Mouse (Mus musculus) midbrain, embryonic 11.5 days (tissue): ENCODE results near the gene BC034090. TPM values are rescaled to one million over a fixed set of nuclear protein-coding genes. Genes with fewer than 3 reads are reported as not detected.

Experiments used
- ATAC-seq: fragments of 200-750 bp; cut with Nextera tagmentation; 2 replicates; pipeline ENCODE4 v1.8.0; 2017; ENCODE audit warnings: moderate TSS enrichment, moderate library complexity; ENCODE audit not compliant: low FRiP score
- DNase-seq: peaks from one replicate; pipeline ENCODE4 v3.0.0; 2015; ENCODE audit warnings: low spot score; ENCODE audit errors: missing footprints
- H3K27ac ChIP-seq: fragments of 300-500 bp; sonication (generic); 2 replicates; pipeline ENCODE4 v1.5.1; 2014; ENCODE audit warnings: low read depth, low read length
- H3K27me3 ChIP-seq: fragments of 300-500 bp; sonication (generic); 2 replicates; pipeline ENCODE4 v1.6.1; 2014; ENCODE audit warnings: mild to moderate bottlenecking, low read length, moderate library complexity, mixed read lengths; ENCODE audit not compliant: control insufficient read depth, insufficient read depth
- H3K36me3 ChIP-seq: fragments of 300-500 bp; sonication (generic); 2 replicates; pipeline ENCODE4 v1.6.1; 2014; ENCODE audit warnings: mild to moderate bottlenecking, low read length, moderate library complexity, mixed read lengths; ENCODE audit not compliant: control insufficient read depth, insufficient read depth
- H3K4me1 ChIP-seq: fragments of 300-500 bp; sonication (generic); 2 replicates; pipeline ENCODE4 v1.6.1; 2014; ENCODE audit warnings: low read length; ENCODE audit not compliant: control insufficient read depth, insufficient read depth
- H3K4me2 ChIP-seq: fragments of 300-500 bp; sonication (generic); 2 replicates; pipeline ENCODE4 v1.6.1; 2014; ENCODE audit warnings: mild to moderate bottlenecking, moderate library complexity
- H3K4me3 ChIP-seq: fragments of 300-500 bp; sonication (generic); 2 replicates; pipeline ENCODE4 v1.5.1; 2014; ENCODE audit warnings: low read depth, low read length
- H3K9ac ChIP-seq: fragments of 300-500 bp; sonication (generic); 2 replicates; pipeline ENCODE4 v1.6.1; 2014; ENCODE audit warnings: low read length
- H3K9me3 ChIP-seq: fragments of 300-500 bp; sonication (generic); 2 replicates; pipeline ENCODE4 v1.6.1; 2016; ENCODE audit warnings: low read length; ENCODE audit not compliant: control insufficient read depth
- WGBS: fragments of 180-500 bp; shearing (Covaris S2); extraction: QIAGEN DNeasy Blood & Tissue Kit; methylation state at CpG from one replicate; pipeline ENCODE4 v1.1.7; 2014; 5-methylcytosine and 5-hydroxymethylcytosine counted together
- polyA plus RNA-seq: library from polyadenylated mRNA; unstranded; fragments of >200 nt; fragmentation: Nextera tagmentation; extraction: Ambion mirVana; gene quantifications from 2 replicates; pipeline ENCODE4 v1.2.1, GENCODE M21; 2014

BC034090 gene
- polyA plus RNA-seq: 2.7 and 3.1 TPM in 2 replicates

- Histone ChIP-seq H3K9me3 (no peaks in the 10 kb centered on the region), H3K4me2 (peak within 1 kb of the TSS; percentile 88), H3K4me3 (peak within 1 kb of the TSS; percentile 47), H3K9ac (peak within 1 kb of the TSS; percentile 85), H3K4me1 (peaks cover 3% of the 10 kb centered on the region; the same call in 1 of the 2 replicates), H3K27ac (peak within 1 kb of the TSS; percentile 57), H3K36me3 (no peaks in the 10 kb centered on the region), H3K27me3 (peaks cover 14% of the 10 kb centered on the region)
- peak; percentile 97 for DNase-seq
- ATAC-seq: peak; percentile 78
- WGBS: 2% methylated on average over 78 of the region's 85 CpGs
Measured at GRCm38 (mm10) chr1:155243797-155244770, at the start of gene BC034090. TSS of gene BC034090 (minus strand) at chr1:155244444.

- H3K27me3 ChIP-seq: no peaks in the 10 kb centered on the region
- ATAC-seq: peak; percentile 66
- H3K4me3 ChIP-seq: no peak overlapping the region
- no peaks in the 10 kb centered on the region for H3K4me1 ChIP-seq
- H3K27ac ChIP-seq: no peak overlapping the region
- WGBS: 18% methylated on average over 3 of the region's 3 CpGs
- H3K9me3 ChIP-seq: no peaks in the 10 kb centered on the region
- H3K36me3 ChIP-seq: 0 out of 2 replicates have a peak, but pooled peaks cover 3% of the 10 kb centered on the region
- no peak overlapping the region for H3K9ac ChIP-seq
- no peak overlapping the region for H3K4me2 ChIP-seq
- DNase-seq: peak; percentile 93
Measured at GRCm38 (mm10) chr1:155293446-155293845, 49.2 kb upstream of the BC034090 start.

- 96% methylated on average over 1 of the region's 1 CpGs for WGBS
- ATAC-seq (no peak), DNase-seq (peak; percentile 69)
- Histone ChIP-seq H3K36me3 (peaks cover 3% of the 10 kb centered on the region; the same call in 1 of the 2 replicates), H3K9me3 (no peaks in the 10 kb centered on the region), H3K27me3 (no peaks in the 10 kb centered on the region), H3K4me3 (no peak overlapping the region), H3K4me1 (no peaks in the 10 kb centered on the region), H3K9ac (no peak overlapping the region), H3K27ac (no peak overlapping the region), H3K4me2 (no peak overlapping the region)
Measured at GRCm38 (mm10) chr1:155289411-155289810, 45.2 kb upstream of the BC034090 start.

DNA sequence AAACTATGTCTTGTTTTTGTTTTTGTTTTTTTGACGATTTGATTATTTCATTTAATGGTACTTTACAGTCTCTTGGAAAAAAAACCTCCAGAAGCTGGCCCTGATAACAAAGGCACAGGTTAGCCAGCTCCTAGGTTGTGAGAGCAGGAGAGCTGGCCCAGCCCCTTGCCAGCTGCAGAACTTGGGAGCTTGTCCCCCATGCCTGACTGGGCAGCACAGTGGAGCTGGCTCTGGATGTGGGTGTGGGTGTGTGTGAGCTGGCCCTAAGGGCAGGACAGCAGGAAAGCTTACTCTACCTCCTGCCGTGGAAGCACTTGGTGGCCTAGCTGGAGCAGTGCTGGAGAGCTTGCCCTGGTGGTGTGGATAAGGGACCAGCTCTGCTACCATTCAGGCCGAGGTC lies 43.8 kb upstream of the BC034090 start:
- H3K27ac ChIP-seq: no peak overlapping the region
- peak; percentile 8 for DNase-seq
- H3K4me2 ChIP-seq: no peak overlapping the region
- H3K9ac ChIP-seq: no peak overlapping the region
- H3K36me3 ChIP-seq: peaks cover 4% of the 10 kb centered on the region
- 80% methylated on average over 3 of the region's 3 CpGs for WGBS
- no peak overlapping the region for H3K4me3 ChIP-seq
- no peaks in the 10 kb centered on the region for H3K4me1 ChIP-seq
- no peak for ATAC-seq
- no peaks in the 10 kb centered on the region for H3K27me3 ChIP-seq
- no peaks in the 10 kb centered on the region for H3K9me3 ChIP-seq

- 90% methylated on average over 7 of the region's 7 CpGs for WGBS
Measured at GRCm38 (mm10) chr1:155283808-155284207, 39.6 kb upstream of the BC034090 start.

GRCm38 (mm10) chr1:155281003-155281793 lies 37.0 kb upstream of the BC034090 start:
- no peaks in the 10 kb centered on the region for H3K9me3 ChIP-seq
- 62% methylated on average over 18 of the region's 18 CpGs for WGBS
- H3K4me1 ChIP-seq: no peaks in the 10 kb centered on the region
- no peak overlapping the region for H3K4me2 ChIP-seq
- H3K36me3 ChIP-seq: peaks cover 3% of the 10 kb centered on the region; the same call in 1 of the 2 replicates
- no peaks in the 10 kb centered on the region for H3K27me3 ChIP-seq
- DNase-seq (peak; percentile 94), ATAC-seq (peak; percentile 87)
- no peak overlapping the region for H3K4me3 ChIP-seq
- no peak overlapping the region for H3K27ac ChIP-seq
- H3K9ac ChIP-seq: peak overlapping the region; percentile 9; the same call in 1 of the 2 replicates

More at GRCm38 (mm10) chr1:155283808-155284207, 39.6 kb upstream of the BC034090 start:
- no peaks in the 10 kb centered on the region for H3K4me1 ChIP-seq
- ATAC-seq: no peak
- H3K4me3 ChIP-seq: no peak overlapping the region
- H3K27ac ChIP-seq: no peak overlapping the region
- H3K27me3 ChIP-seq: no peaks in the 10 kb centered on the region
- peaks cover 3% of the 10 kb centered on the region for H3K36me3 ChIP-seq
- H3K9ac ChIP-seq: no peak overlapping the region
- DNase-seq: no peak
- H3K9me3 ChIP-seq: no peaks in the 10 kb centered on the region
- H3K4me2 ChIP-seq: no peak overlapping the region

DNA sequence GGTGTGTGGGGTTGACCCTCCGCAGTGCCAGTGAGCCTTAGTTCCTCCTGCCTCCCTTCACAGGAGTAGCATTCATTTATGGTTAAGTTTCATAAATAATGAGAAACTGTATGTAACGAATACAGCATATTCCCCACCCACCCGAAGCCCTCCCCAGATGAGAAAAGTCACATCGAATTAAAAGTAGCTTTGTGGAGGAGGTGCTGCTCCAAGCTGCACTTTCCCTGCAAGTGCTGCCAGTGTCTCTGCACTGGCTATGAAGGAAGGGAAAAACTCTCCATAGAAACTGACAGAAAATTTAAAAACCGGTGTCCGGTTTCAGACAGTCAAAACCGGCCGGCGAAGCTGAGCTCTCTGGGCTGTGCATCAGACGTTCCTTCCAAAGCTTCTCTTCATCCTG lies 36.1 kb upstream of the BC034090 start:
- Histone ChIP-seq H3K9ac (no peak overlapping the region), H3K9me3 (no peaks in the 10 kb centered on the region), H3K4me1 (no peaks in the 10 kb centered on the region), H3K4me3 (no peak overlapping the region), H3K4me2 (no peak overlapping the region), H3K27ac (no peak overlapping the region), H3K36me3 (peaks cover 3% of the 10 kb centered on the region; the same call in 1 of the 2 replicates), H3K27me3 (no peaks in the 10 kb centered on the region)
- DNase-seq (peak; percentile 65), ATAC-seq (no peak)
- WGBS: 88% methylated on average over 10 of the region's 10 CpGs

DNA sequence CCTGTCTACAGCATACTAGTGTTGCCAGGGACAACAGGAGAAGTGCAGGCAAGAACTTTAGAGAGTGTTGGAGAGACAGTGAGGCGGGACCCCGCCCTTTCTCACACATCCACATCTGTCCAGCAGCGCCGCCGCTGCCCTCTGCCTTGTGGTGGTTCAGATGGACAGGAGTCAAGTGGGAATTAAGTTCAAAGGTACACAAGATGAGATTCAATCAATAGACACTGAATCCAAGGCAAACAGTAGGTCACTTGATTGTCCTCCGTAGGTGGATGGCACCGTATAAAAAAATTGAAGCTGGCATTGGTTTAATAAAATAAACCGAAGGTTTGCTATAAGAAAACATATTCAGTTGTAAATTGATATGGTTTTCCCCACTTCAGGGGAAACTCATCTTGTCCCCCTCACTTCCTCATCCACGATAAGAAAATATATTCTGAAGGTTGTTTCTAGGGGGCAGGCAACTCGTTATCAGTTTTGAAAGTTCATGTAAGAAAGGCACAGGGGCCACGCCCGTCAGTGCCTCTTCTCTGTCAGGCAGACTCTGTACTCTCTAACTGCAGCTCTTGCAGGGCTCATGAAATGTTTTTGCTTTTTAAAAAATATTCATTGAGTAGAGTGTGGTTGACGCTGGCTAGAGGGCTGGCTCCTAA lies 32.3 kb upstream of the BC034090 start:
- Histone ChIP-seq H3K9ac (no peak overlapping the region), H3K27me3 (no peaks in the 10 kb centered on the region), H3K4me2 (no peak overlapping the region), H3K36me3 (no peaks in the 10 kb centered on the region), H3K9me3 (no peaks in the 10 kb centered on the region), H3K4me1 (no peaks in the 10 kb centered on the region), H3K27ac (no peak overlapping the region), H3K4me3 (no peak overlapping the region)
- WGBS: 75% methylated on average over 13 of the region's 13 CpGs
- DNase-seq: peak; percentile 62
- ATAC-seq: no peak
